Mouse (Mus musculus) heart, postnatal 10 days (tissue): ENCODE data around the gene Mfsd12. TPM values are rescaled to one million over a fixed set of nuclear protein-coding genes. Genes with fewer than 3 reads are reported as not detected.

Experiments used
- DNase-seq, 2 experiments: peaks; one replicate each; pipeline ENCODE4 v3.0.0; 2021
- intact Hi-C: fragments of 180-260 bp; cut with DNase I; formaldehyde crosslinking; loops from one replicate; pipeline ENCODE4 v1.15.1; 2025
- microRNA-seq, 2 experiments: library from miRNA; unstranded; fragments of <30 nt; microRNA quantifications; one replicate each; pipeline ENCODE4 v1.2.0; 2022
- total RNA-seq, 2 experiments: library from RNA; stranded (reverse); gene quantifications; 2 replicates each; pipeline ENCODE4 v1.2.3; 2021

Mfsd12 gene
- total RNA-seq, 2 experiments from 2014 or later = 11.6 to 14.4 TPM

DNA sequence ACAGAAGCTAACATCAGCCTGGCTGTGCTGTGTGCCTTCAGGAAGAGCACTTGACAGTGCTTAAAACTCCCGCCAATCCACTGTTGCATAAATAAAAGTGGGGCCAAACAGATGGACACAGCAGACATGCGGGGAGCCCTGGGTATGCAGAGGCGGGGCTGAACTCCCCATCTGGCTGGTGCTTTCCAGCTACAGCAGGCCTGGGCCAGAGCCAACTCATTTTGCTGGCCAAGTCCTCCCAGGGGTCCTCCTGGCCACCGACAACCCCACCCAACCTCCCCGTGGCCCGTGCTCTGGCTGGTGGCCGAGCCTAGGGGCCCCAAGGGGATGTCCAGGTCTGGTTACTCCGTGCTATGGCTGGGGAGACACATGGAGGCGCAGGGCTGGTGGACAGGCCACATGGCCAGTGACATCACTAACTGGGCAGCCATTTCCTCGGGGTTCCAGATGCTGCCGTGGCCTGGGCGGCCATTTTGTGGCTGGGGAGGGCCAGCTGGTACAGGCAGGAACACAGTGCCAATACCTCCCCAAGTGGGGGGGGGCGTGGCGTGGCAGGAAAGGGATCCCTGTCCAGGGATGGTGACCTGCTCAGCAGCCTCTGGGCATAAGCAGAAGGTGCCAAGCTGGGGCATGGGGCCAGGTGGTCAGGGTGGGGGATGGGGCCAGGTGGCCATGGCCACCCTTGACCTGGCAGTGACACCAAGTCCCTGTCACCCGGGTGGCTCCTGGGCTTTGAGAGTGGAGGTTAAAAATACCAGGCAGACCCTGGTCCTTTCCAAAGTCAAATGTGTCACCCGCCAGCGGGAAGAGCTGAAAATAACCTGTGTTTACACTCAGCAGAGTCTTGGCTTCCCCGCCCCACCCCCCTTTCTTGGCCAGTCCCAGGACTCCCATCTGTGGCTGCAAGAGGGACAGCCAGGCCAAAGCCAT lies 54.4 kb downstream of the Mfsd12 start:
- peak; percentile 95 to 96 for DNase-seq
- intact Hi-C loops = loop anchor here (2.0 kb wide), 1 partner anchor 13 kb away; no protein-coding TSS in a partner anchor

DNA sequence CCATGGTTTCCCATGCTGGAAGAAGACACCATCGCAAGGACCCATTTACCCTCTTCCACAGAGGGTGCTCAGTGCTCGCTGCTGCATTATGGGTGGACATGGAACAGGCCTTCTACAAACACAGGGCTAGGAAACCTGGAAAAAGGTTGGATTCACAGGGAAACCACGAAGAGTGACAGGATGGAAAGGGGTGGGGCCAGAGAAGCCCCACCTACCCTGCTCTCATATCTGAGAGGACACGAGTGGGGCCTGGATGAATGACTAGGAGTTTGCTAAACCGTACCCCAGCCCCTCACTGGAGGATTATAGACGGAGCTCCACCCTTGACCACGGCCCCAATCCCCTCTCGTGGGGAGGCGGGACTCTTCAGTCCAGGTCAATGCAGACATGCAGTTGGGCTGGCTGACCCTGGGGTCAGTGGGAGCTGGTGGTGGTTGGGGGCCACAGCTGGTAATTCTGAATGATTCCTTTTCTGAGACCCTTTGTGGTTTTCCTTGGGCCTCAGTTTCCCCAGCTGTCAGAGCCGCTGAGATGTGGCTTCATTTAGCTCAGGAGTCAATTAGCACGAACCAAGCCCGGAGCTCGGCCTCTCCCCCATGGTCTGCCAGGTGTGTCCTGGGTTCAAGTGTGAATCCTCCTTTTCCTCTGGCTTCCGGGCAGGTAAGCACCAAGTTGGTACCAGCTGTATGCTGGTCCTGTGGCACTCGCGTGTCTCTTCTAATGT lies 55.5 kb downstream of the Mfsd12 start:
- intact Hi-C loops = no loop called here
- no peak for DNase-seq

DNA sequence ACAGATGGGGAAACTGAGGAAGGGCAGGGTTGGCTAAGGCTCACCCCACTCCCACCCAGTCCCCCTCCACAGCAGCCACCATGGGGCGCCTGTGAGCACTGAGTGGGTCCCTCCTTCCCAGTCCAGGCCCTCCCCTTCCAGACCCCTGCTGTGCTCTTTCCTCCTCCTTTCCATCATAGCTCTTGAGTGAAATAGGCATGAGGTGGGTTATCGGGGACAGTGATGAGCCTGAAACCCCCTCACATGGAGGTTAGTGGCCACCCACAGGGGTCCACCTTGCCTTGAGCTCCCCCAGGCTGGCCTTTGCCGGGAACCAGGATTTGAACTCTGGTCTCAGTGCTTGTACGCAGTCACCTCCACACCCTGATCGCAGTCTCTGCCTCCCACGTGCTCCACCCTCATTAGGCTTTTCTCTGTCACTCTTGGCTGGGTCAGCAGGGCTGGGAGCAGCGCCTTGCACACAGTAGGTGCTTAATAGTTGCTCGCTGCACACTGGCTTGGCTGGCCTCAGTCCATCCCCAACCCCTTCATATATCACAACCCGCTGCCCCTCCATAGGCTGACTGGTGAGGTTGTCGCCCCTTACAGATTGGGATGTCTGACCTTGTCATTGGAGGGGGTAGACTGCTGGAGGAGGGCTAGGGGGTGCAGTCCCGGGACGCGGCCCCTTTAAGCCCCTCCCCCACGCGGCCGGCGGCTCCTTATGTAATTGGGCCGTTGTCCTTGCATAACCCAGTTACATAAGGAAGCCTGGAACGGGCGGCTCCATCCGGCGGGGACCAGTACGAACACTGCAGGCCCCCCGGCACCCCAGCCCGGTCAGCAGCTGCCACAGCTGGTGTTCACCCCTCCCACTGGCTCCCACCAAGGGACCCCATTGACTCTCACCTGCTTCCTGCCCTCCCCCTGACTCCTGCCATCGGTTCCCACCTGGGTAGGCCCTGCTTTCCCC lies 56.3 kb downstream of the Mfsd12 start:
- DNase-seq = peak; percentile 93 to 95
- intact Hi-C loops = loop anchor here (1.0 kb wide), 1 partner anchor 15 kb away; no protein-coding TSS in a partner anchor

DNA sequence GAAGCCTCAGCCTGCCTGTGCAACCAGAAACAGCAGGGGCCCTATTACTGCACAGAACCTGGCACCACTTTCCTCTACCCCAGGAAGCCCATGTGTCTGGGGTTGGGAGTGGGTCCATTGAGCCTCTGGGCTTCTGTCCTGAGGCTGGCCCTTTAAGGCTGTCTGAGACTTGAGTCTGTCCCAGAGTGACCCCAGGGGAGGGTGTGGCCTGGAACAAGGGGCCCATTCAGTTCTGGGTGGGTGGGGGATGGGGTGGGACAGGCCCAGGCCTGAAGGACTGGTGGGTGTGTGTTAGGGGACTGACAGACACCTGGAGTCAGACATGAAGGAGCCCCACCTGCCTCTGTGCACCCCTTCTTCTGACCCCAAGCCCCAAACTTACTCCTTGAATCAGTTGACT lies 57.4 kb downstream of the Mfsd12 start:
- intact Hi-C loops = loop anchor here (1.0 kb wide), 1 partner anchor 14 kb away; no protein-coding TSS in a partner anchor
- peak; percentile 78 to 81 for DNase-seq

DNA sequence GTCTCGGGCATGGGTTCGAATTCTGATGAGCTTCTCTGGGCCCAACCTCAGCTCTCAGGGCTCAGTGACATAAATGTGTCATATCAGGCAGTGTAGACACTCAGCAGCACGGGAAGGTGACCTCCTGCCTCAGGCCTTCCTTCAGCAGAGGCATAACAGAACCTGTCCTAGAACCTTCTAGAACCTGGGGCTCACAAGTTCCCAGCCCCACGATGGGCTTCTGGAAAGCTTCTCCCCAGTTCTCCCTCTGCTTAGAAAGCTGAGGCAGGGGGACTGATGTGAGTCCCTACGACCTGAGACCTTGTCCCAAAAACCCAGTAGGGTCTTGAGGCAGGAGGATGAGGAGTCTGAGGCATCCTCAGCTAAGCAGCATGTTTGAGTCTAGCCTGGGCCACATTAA lies 57.9 kb downstream of the Mfsd12 start:
- no peak for DNase-seq
- intact Hi-C loops = no loop called here

Small RNA genes lying within 50 kb of the gene (microRNA-seq; reads per million reads assigned to microRNA genes)
- gene Mir6913 = 0.24 to 0.70 reads per million in 2 experiments

Other genes starting within 250 kb of the Mfsd12 start
- gene Zbtb7a, start 222.3 kb upstream of the Mfsd12 start, total RNA-seq = 10 to 100 TPM; 43.7 to 48.0 TPM
- gene Pias4, start 189.6 kb upstream of the Mfsd12 start, total RNA-seq = 10 to 100 TPM; 14.7 to 17.8 TPM
- gene Eef2, start 180.9 kb upstream of the Mfsd12 start, total RNA-seq = 1,000 to 10,000 TPM; 1,333 to 1,385 TPM
- 10 to 100 TPM; 33.3 to 39.1 TPM for gene Dapk3, start 174.5 kb upstream of the Mfsd12 start, total RNA-seq
- gene 4930442H23Rik, start 173.6 kb upstream of the Mfsd12 start, total RNA-seq = not detected
- 10 to 100 TPM; 11.6 to 16.5 TPM for gene Nmrk2, start 155.4 kb upstream of the Mfsd12 start, total RNA-seq
- under 1 TPM; 0.24 to 0.30 TPM for gene Atcay, start 126.7 kb upstream of the Mfsd12 start, total RNA-seq
- 1 to 10 TPM; 3.8 TPM for gene Zfr2, start 124.3 kb upstream of the Mfsd12 start, total RNA-seq
- gene Matk, start 104.6 kb upstream of the Mfsd12 start, total RNA-seq = under 1 TPM; 0.27 to 0.38 TPM
- 100 to 1,000 TPM in 1 of 2 experiments, 10 to 100 TPM in 1; 93.4 to 108 TPM for gene Mrpl54, start 90.6 kb upstream of the Mfsd12 start, total RNA-seq
- gene Apba3, start 90.5 kb upstream of the Mfsd12 start, total RNA-seq = 10 to 100 TPM; 66.5 to 68.3 TPM
- under 1 TPM; 0.14 to 0.37 TPM for gene Tjp3, start 65.9 kb upstream of the Mfsd12 start, total RNA-seq
- gene Pip5k1c, start 64.5 kb upstream of the Mfsd12 start, total RNA-seq = 10 to 100 TPM; 43.2 to 46.4 TPM
- 10 to 100 TPM; 21.0 to 23.6 TPM for gene Cactin, start 36.4 kb upstream of the Mfsd12 start, total RNA-seq
- gene Tbxa2r, start 28.8 kb upstream of the Mfsd12 start, total RNA-seq = 1 to 10 TPM; 7.7 to 8.5 TPM
- 1 to 10 TPM; 4.8 to 6.1 TPM for gene Gipc3, start 14.2 kb upstream of the Mfsd12 start, total RNA-seq
- gene Hmg20b, start 7.0 kb upstream of the Mfsd12 start, total RNA-seq = 100 to 1,000 TPM in 1 of 2 experiments, 10 to 100 TPM in 1; 88.1 to 105 TPM
- gene 4930404N11Rik, start 8.3 kb downstream of the Mfsd12 start, total RNA-seq = 1 to 10 TPM in 1 of 2 experiments, under 1 TPM in 1; 0.42 to 1.1 TPM
- 10 to 100 TPM; 39.7 to 41.2 TPM for gene Fzr1, start 21.0 kb downstream of the Mfsd12 start, total RNA-seq
- gene Dohh, start 26.9 kb downstream of the Mfsd12 start, total RNA-seq = 10 to 100 TPM; 53.2 to 57.5 TPM
- gene Gm48551, start 27.0 kb downstream of the Mfsd12 start, total RNA-seq = under 1 TPM; 0.74 to 0.87 TPM
- gene Gm48552, start 31.5 kb downstream of the Mfsd12 start, total RNA-seq = under 1 TPM; 0.77 to 0.98 TPM
- 1 to 10 TPM; 1.3 to 2.2 TPM for gene Smim24, start 35.6 kb downstream of the Mfsd12 start, total RNA-seq
- gene Nfic, start 98.1 kb downstream of the Mfsd12 start, total RNA-seq = 100 to 1,000 TPM; 139 to 163 TPM
- gene Celf5, start 125.2 kb downstream of the Mfsd12 start, total RNA-seq = under 1 TPM; 0.32 to 0.48 TPM
- gene Ncln, start 138.9 kb downstream of the Mfsd12 start, total RNA-seq = 10 to 100 TPM; 64.0 to 65.0 TPM
- under 1 TPM; 0.86 to 0.87 TPM for gene S1pr4, start 142.6 kb downstream of the Mfsd12 start, total RNA-seq
- gene Gna15, start 166.7 kb downstream of the Mfsd12 start, total RNA-seq = under 1 TPM; 0.60 to 0.74 TPM
- gene Gna11, start 187.7 kb downstream of the Mfsd12 start, total RNA-seq = 10 to 100 TPM; 59.2 to 60.6 TPM
- gene Aes, start 202.0 kb downstream of the Mfsd12 start, total RNA-seq = 100 to 1,000 TPM; 867 to 890 TPM
- gene Tle2, start 217.1 kb downstream of the Mfsd12 start, total RNA-seq = 10 to 100 TPM in 1 of 2 experiments, 1 to 10 TPM in 1; 8.1 to 11.2 TPM
- gene Tle6, start 243.6 kb downstream of the Mfsd12 start, total RNA-seq = 10 to 100 TPM; 10.2 to 11.1 TPM
- gene BC025920, start 248.8 kb downstream of the Mfsd12 start, total RNA-seq = 1 to 10 TPM; 1.3 to 1.4 TPM